Mouse (Mus musculus): ENCODE data around the gene Sp100. TPM values are rescaled to one million over a fixed set of nuclear protein-coding genes. Genes with fewer than 3 reads are reported as not detected.

Gene Sp100
- total RNA-seq, 2 experiments from 2014 or later, result 1.4 to 3.3 TPM

GRCm38 (mm10) chr1:85742333-85742732, 92.5 kb downstream of the Sp100 start:
- intact Hi-C loops (cut with DNase I), result no loop called here

GRCm38 (mm10) chr1:85742916-85743505, 93.2 kb downstream of the Sp100 start:
- intact Hi-C loops (cut with DNase I), result no loop called here
- no peak for DNase-seq (ENCODE audit: low spot score in 2 of 2)

More at GRCm38 (mm10) chr1:85742333-85742732, 92.5 kb downstream of the Sp100 start:
- DNase-seq (ENCODE audit: low spot score in 2 of 2), result no peak

- intact Hi-C loops (cut with DNase I), result no loop called here
These were observed 94.8 kb downstream of the Sp100 start for GRCm38 (mm10) chr1:85744539-85744938.

GRCm38 (mm10) chr1:85746511-85746910, 96.7 kb downstream of the Sp100 start:
- intact Hi-C loops (cut with DNase I), result no loop called here
- DNase-seq (ENCODE audit: low spot score in 2 of 2), result no peak

More at GRCm38 (mm10) chr1:85744539-85744938, 94.8 kb downstream of the Sp100 start:
- no peak for DNase-seq (ENCODE audit: low spot score in 2 of 2)

- intact Hi-C loops (cut with DNase I), result loop anchor here (5.0 kb wide), 1 partner anchor 92 kb away; no protein-coding TSS in a partner anchor
- no peak for DNase-seq (ENCODE audit: low spot score in 2 of 2)
These were observed 100.0 kb downstream of the Sp100 start for GRCm38 (mm10) chr1:85749829-85750228.

GRCm38 (mm10) chr1:85750650-85751049, 100.9 kb downstream of the Sp100 start:
- no peak for DNase-seq (ENCODE audit: low spot score in 2 of 2)
- intact Hi-C loops (cut with DNase I), result loop anchor here (5.0 kb wide), 1 partner anchor 92 kb away; no protein-coding TSS in a partner anchor

- intact Hi-C loops (cut with DNase I), result loop anchor here (5.0 kb wide), 1 partner anchor 91 kb away; no protein-coding TSS in a partner anchor
- peak in 1 of 2 experiments; percentile 16 for DNase-seq (ENCODE audit: low spot score in 2 of 2)
These were observed 101.7 kb downstream of the Sp100 start for GRCm38 (mm10) chr1:85751494-85751893.

- DNase-seq (ENCODE audit: low spot score in 2 of 2), result no peak
- intact Hi-C loops (cut with DNase I), result loop anchor here (5.0 kb wide), 1 partner anchor 90 kb away; no protein-coding TSS in a partner anchor
These were observed 102.3 kb downstream of the Sp100 start for GRCm38 (mm10) chr1:85751932-85752680.

- peak in 1 of 2 experiments; percentile 59 for DNase-seq (ENCODE audit: low spot score in 2 of 2)
- intact Hi-C loops (cut with DNase I), result no loop called here
These were observed 107.9 kb downstream of the Sp100 start for GRCm38 (mm10) chr1:85757531-85758230.

GRCm38 (mm10) chr1:85758231-85758968, 108.6 kb downstream of the Sp100 start:
- peak; percentile 37 to 72 for DNase-seq (ENCODE audit: low spot score in 2 of 2)
- intact Hi-C loops (cut with DNase I), result no loop called here

GRCm38 (mm10) chr1:85758969-85759293, 109.1 kb downstream of the Sp100 start:
- intact Hi-C loops (cut with DNase I), result no loop called here
- no peak for DNase-seq (ENCODE audit: low spot score in 2 of 2)

Small RNAs within 50 kb of the gene (microRNA-seq; reads per million reads assigned to microRNA genes)
- 0 reads per million in 2 experiments for gene Mir8096

Other genes starting within 250 kb of the Sp100 start
- not detected for gene G530012D18Rik, start 74.3 kb upstream of the Sp100 start, total RNA-seq (2021)
- under 1 TPM; 0.46 to 0.89 TPM for gene Sp110, start 51.2 kb upstream of the Sp100 start, total RNA-seq (2021)
- gene Sp140, start 49.6 kb upstream of the Sp100 start, total RNA-seq (2021), result under 1 TPM; 0.57 to 0.62 TPM
- under 1 TPM in 1 of 2 experiments, not detected in 1; 0.25 TPM for gene A630001G21Rik, start 128.7 kb downstream of the Sp100 start, total RNA-seq (2021)
- gene Cab39, start 143.5 kb downstream of the Sp100 start, total RNA-seq (2021), result 100 to 1,000 TPM; 151 to 156 TPM
- gene Itm2c, start 244.3 kb downstream of the Sp100 start, total RNA-seq (2021), result 100 to 1,000 TPM; 732 to 765 TPM

All from left cerebral cortex, postnatal 25 days (tissue).